Mouse (Mus musculus) bone marrow macrophage, adult 2 months (primary cell): Measurements from ENCODE around the gene Atg101.

Experiments used
- CTCF ChIP-seq: IDR thresholded peaks from 2 replicates; pipeline ENCODE4 v1.5.1; 2012; ENCODE audit warnings: low read depth, mild to moderate bottlenecking, low read length, moderate library complexity
- POLR2A ChIP-seq: IDR thresholded peaks from 2 replicates; pipeline ENCODE4 v1.6.1; 2012; ENCODE audit warnings: mild to moderate bottlenecking, low read depth, low read length, borderline replicate concordance

DNA sequence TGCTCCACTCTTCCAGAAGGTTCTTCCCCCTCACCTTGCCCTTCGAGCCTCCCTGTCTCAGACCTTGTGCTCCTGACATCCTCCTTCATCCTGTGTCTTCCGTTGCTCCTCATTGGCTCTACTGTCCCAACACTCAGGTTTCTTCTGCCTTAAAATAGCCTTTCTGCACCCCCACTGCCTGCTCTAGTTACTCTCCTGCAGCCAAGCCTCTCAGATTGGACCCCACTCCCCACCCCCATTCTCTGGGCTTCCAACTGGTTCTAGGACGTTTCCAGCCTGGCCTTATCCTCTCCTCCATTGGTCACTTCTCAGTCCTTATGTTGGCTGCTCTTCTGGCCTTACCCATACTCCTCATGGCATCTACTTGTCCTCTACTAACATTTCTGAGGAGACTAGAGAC lies 18.1 kb downstream of the Atg101 start:
- TF ChIP-seq CTCF (no peak), POLR2A (no peak)
